Mouse (Mus musculus) mammary gland, adult 2 months (tissue): ENCODE results near the gene Slc39a2. TPM values are rescaled to one million over a fixed set of nuclear protein-coding genes. Genes with fewer than 3 reads are reported as not detected.

ENCODE experiments used
- polyA plus RNA-seq: library from polyadenylated mRNA; depleted of rRNA; stranded (reverse); fragments of >200 nt; gene quantifications from 2 replicates; pipeline ENCODE4 v1.2.3, GENCODE M21; 2012; ENCODE audit warnings: low replicate concordance; rRNA removed

Gene Slc39a2
- 0.45 and 1.7 TPM in 2 replicates for polyA plus RNA-seq

GRCm38 (mm10) chr14:51892191-51892939 lies at the start of gene Slc39a2:
Gene Slc39a2 (plus strand): TSS chr14:51892889.

GRCm38 (mm10) chr14:51853399-51853798 lies 39.3 kb upstream of the Slc39a2 start, which contains the start of gene Ear6:
Gene Ear6 (plus strand): TSS chr14:51853699.

GRCm38 (mm10) chr14:51884598-51885331 lies 7.9 kb upstream of the Slc39a2 start, which contains the start of gene Mettl17:
Gene Mettl17 (plus strand): TSS chr14:51884842.

GRCm38 (mm10) chr14:51913960-51914762 lies 21.5 kb downstream of the Slc39a2 start, which contains the start of gene Ndrg2:
Gene Ndrg2 (minus strand): TSS chr14:51914158.

GRCm38 (mm10) chr14:51918125-51918524 lies 25.4 kb downstream of the Slc39a2 start, which contains the start of gene Tppp2:
Gene Tppp2 (plus strand): TSS chr14:51918425.

GRCm38 (mm10) chr14:51922571-51922865 lies 29.8 kb downstream of the Slc39a2 start, which contains the start of gene Rnase13:
Gene Rnase13 (minus strand): TSS chr14:51922773.

Other genes starting within 250 kb of the Slc39a2 start
- gene Gm17079, start 197.4 kb upstream of the Slc39a2 start, polyA plus RNA-seq = not detected in 2 replicates
- gene Gm5800, start 175.7 kb upstream of the Slc39a2 start, polyA plus RNA-seq = not detected in 2 replicates
- not detected in 2 replicates for gene Ang4, start 119.3 kb upstream of the Slc39a2 start, polyA plus RNA-seq
- gene AY358078, start 92.8 kb upstream of the Slc39a2 start, polyA plus RNA-seq = not detected in 2 replicates
- 0.24 TPM in 1 of 2 replicates, not detected in the other for gene Ear6, start 39.2 kb upstream of the Slc39a2 start, polyA plus RNA-seq
- gene Mettl17, start 8.0 kb upstream of the Slc39a2 start, polyA plus RNA-seq = 34.0 and 54.5 TPM in 2 replicates
- 336 and 972 TPM in 2 replicates for gene Ndrg2, start 21.3 kb downstream of the Slc39a2 start, polyA plus RNA-seq
- not detected in 2 replicates for gene Tppp2, start 25.5 kb downstream of the Slc39a2 start, polyA plus RNA-seq
- gene Rnase13, start 29.9 kb downstream of the Slc39a2 start, polyA plus RNA-seq = 0.20 TPM in 1 of 2 replicates, not detected in the other
- gene Arhgef40, start 91.8 kb downstream of the Slc39a2 start, polyA plus RNA-seq = 85.1 and 106 TPM in 2 replicates
- gene Tmem253, start 122.8 kb downstream of the Slc39a2 start, polyA plus RNA-seq = 0.65 and 2.1 TPM in 2 replicates
- 81.4 and 110 TPM in 2 replicates for gene Zfp219, start 127.8 kb downstream of the Slc39a2 start, polyA plus RNA-seq
- gene Olfr221, start 149.6 kb downstream of the Slc39a2 start, polyA plus RNA-seq = not detected in 2 replicates
- gene Hnrnpc, start 211.1 kb downstream of the Slc39a2 start, polyA plus RNA-seq = 39.8 and 84.3 TPM in 2 replicates
- 4.7 and 15.7 TPM in 2 replicates for gene Rpgrip1, start 217.8 kb downstream of the Slc39a2 start, polyA plus RNA-seq